Mouse (Mus musculus): ENCODE results near the gene Arf5. TPM values are rescaled to one million over a fixed set of nuclear protein-coding genes. Genes with fewer than 3 reads are reported as not detected.
A peak's percentile ranks its signal among the peaks of the same experiment; 100 is the strongest.

The Arf5 gene
- polyA plus RNA-seq, 1 experiment from 2014 or later: 92.9 TPM

- 88% methylated on average over 17 of the region's 17 CpGs for WGBS (ENCODE audit: missing documents)
- Histone ChIP-seq H3K36me3 (ENCODE audit: inconsistent target) (peaks cover 34% of the 10 kb centered on the region), H3K27ac (no peak overlapping the region), H3K4me3 (ENCODE audit: inconsistent target) (peak overlapping the region; percentile 68; the same call in 1 of the 2 replicates), H3K79me2 (ENCODE audit: inconsistent target) (peaks cover 61% of the 10 kb centered on the region)
Observed at GRCm38 (mm10) chr6:28420361-28420760, 3.0 kb upstream of the Arf5 start.

GRCm38 (mm10) chr6:28420865-28421264 lies 2.5 kb upstream of the Arf5 start:
- Histone ChIP-seq H3K79me2 (ENCODE audit: inconsistent target) (peaks cover 61% of the 10 kb centered on the region), H3K4me3 (ENCODE audit: inconsistent target) (peak overlapping the region; percentile 68), H3K27ac (0 out of 2 replicates have a peak overlapping the region, but pooled peaks have one; percentile 15), H3K36me3 (ENCODE audit: inconsistent target) (peaks cover 29% of the 10 kb centered on the region)
- WGBS (ENCODE audit: missing documents): 46% methylated on average over 13 of the region's 13 CpGs

- peaks cover 61% of the 10 kb centered on the region for H3K79me2 ChIP-seq (ENCODE audit: inconsistent target)
- H3K4me3 ChIP-seq (ENCODE audit: inconsistent target): peak overlapping the region; percentile 68
- peaks cover 34% of the 10 kb centered on the region for H3K36me3 ChIP-seq (ENCODE audit: inconsistent target)
- peak overlapping the region; percentile 15; the same call in 1 of the 2 replicates for H3K27ac ChIP-seq
- WGBS (ENCODE audit: missing documents): 2% methylated on average over 27 of the region's 27 CpGs
Observed at GRCm38 (mm10) chr6:28421469-28422000, 1.8 kb upstream of the Arf5 start.

GRCm38 (mm10) chr6:28422651-28423290 lies 589 bp upstream of the Arf5 start:
- Histone ChIP-seq H3K27ac (peak overlapping the region; percentile 35; the same call in 1 of the 2 replicates), H3K79me2 (ENCODE audit: inconsistent target) (peaks cover 60% of the 10 kb centered on the region), H3K36me3 (ENCODE audit: inconsistent target) (peaks cover 29% of the 10 kb centered on the region), H3K4me3 (ENCODE audit: inconsistent target) (peak overlapping the region; percentile 14; the same call in 1 of the 2 replicates)
- 77% methylated on average over 10 of the region's 15 CpGs for WGBS (ENCODE audit: missing documents)

GRCm38 (mm10) chr6:28423767-28424695 lies 671 bp downstream of the Arf5 start:
- Histone ChIP-seq H3K36me3 (ENCODE audit: inconsistent target) (peaks cover 17% of the 10 kb centered on the region; the same call in 1 of the 2 replicates), H3K4me3 (ENCODE audit: inconsistent target) (peak overlapping the region; percentile 61), H3K27ac (peak overlapping the region; percentile 34; the same call in 1 of the 2 replicates), H3K79me2 (ENCODE audit: inconsistent target) (peaks cover 47% of the 10 kb centered on the region)
- WGBS (ENCODE audit: missing documents): 16% methylated on average over 45 of the region's 46 CpGs

- Histone ChIP-seq H3K4me3 (ENCODE audit: inconsistent target) (no peak overlapping the region), H3K79me2 (ENCODE audit: inconsistent target) (peaks cover 38% of the 10 kb centered on the region), H3K36me3 (ENCODE audit: inconsistent target) (peaks cover 11% of the 10 kb centered on the region; the same call in 1 of the 2 replicates), H3K27ac (no peak overlapping the region)
- 92% methylated on average over 6 of the region's 6 CpGs for WGBS (ENCODE audit: missing documents)
Observed at GRCm38 (mm10) chr6:28425019-28425418, 1.7 kb downstream of the Arf5 start.

GRCm38 (mm10) chr6:28427096-28427839 lies 3.9 kb downstream of the Arf5 start, which contains the start of gene Fscn3:
Gene Fscn3 (plus strand): TSS chr6:28427789.
- no peak within 1 kb of the TSS for H3K27ac ChIP-seq
- 74% methylated on average over 3 of the region's 3 CpGs for WGBS (ENCODE audit: missing documents)
- H3K4me3 ChIP-seq (ENCODE audit: inconsistent target): no peak within 1 kb of the TSS
- peaks cover 15% of the 10 kb centered on the region for H3K79me2 ChIP-seq (ENCODE audit: inconsistent target)
- H3K36me3 ChIP-seq (ENCODE audit: inconsistent target): peaks cover 11% of the 10 kb centered on the region; the same call in 1 of the 2 replicates

- 94% methylated on average over 3 of the region's 3 CpGs for WGBS (ENCODE audit: missing documents)
- Histone ChIP-seq H3K4me3 (ENCODE audit: inconsistent target) (no peak within 1 kb of the TSS), H3K36me3 (ENCODE audit: inconsistent target) (peaks cover 11% of the 10 kb centered on the region; the same call in 1 of the 2 replicates), H3K27ac (no peak within 1 kb of the TSS), H3K79me2 (ENCODE audit: inconsistent target) (peaks cover 15% of the 10 kb centered on the region)
Observed at GRCm38 (mm10) chr6:28428290-28428689, 4.9 kb downstream of the Arf5 start, which contains the start of gene Gcc1. Gene Gcc1 (minus strand): TSS chr6:28428390.

GRCm38 (mm10) chr6:28429870-28430269 lies 6.5 kb downstream of the Arf5 start:
- H3K79me2 ChIP-seq (ENCODE audit: inconsistent target): peaks cover 3% of the 10 kb centered on the region; the same call in 1 of the 2 replicates
- no peak overlapping the region for H3K27ac ChIP-seq
- no peak overlapping the region for H3K4me3 ChIP-seq (ENCODE audit: inconsistent target)
- 92% methylated on average over 11 of the region's 11 CpGs for WGBS (ENCODE audit: missing documents)
- peaks cover 11% of the 10 kb centered on the region; the same call in 1 of the 2 replicates for H3K36me3 ChIP-seq (ENCODE audit: inconsistent target)

- 75% methylated on average over 10 of the region's 10 CpGs for WGBS (ENCODE audit: missing documents)
- Histone ChIP-seq H3K36me3 (ENCODE audit: inconsistent target) (peaks cover 11% of the 10 kb centered on the region; the same call in 1 of the 2 replicates), H3K27ac (no peak overlapping the region), H3K79me2 (ENCODE audit: inconsistent target) (no peaks in the 10 kb centered on the region), H3K4me3 (ENCODE audit: inconsistent target) (no peak overlapping the region)
Observed at GRCm38 (mm10) chr6:28430795-28431537, 7.6 kb downstream of the Arf5 start.

- H3K4me3 ChIP-seq (ENCODE audit: inconsistent target): no peak overlapping the region
- no peaks in the 10 kb centered on the region for H3K79me2 ChIP-seq (ENCODE audit: inconsistent target)
- 94% methylated on average over 6 of the region's 6 CpGs for WGBS (ENCODE audit: missing documents)
- no peak overlapping the region for H3K27ac ChIP-seq
- H3K36me3 ChIP-seq (ENCODE audit: inconsistent target): peaks cover 7% of the 10 kb centered on the region; the same call in 1 of the 2 replicates
Observed at GRCm38 (mm10) chr6:28431538-28431855, 8.1 kb downstream of the Arf5 start.

GRCm38 (mm10) chr6:28447937-28448336 lies 24.6 kb downstream of the Arf5 start:
- Histone ChIP-seq H3K79me2 (ENCODE audit: inconsistent target) (no peaks in the 10 kb centered on the region), H3K4me3 (ENCODE audit: inconsistent target) (no peak overlapping the region), H3K27ac (no peak overlapping the region), H3K36me3 (ENCODE audit: inconsistent target) (no peaks in the 10 kb centered on the region)
- 90% methylated on average over 7 of the region's 7 CpGs for WGBS (ENCODE audit: missing documents)

- Histone ChIP-seq H3K79me2 (ENCODE audit: inconsistent target) (no peaks in the 10 kb centered on the region), H3K4me3 (ENCODE audit: inconsistent target) (no peak within 1 kb of the TSS), H3K36me3 (ENCODE audit: inconsistent target) (no peaks in the 10 kb centered on the region), H3K27ac (no peak within 1 kb of the TSS)
- 92% methylated on average over 2 of the region's 2 CpGs for WGBS (ENCODE audit: missing documents)
Observed at GRCm38 (mm10) chr6:28449253-28449652, 25.9 kb downstream of the Arf5 start, which contains the start of gene Pax4. Gene Pax4 (minus strand): TSS chr6:28449353.
